Mouse (Mus musculus) ES-CJ7 (cell line): ENCODE measurements around the gene Gm21820.
"Not testable (repeated sequence)": the region's sequence is repeated elsewhere in the genome, so short reads cannot be mapped to it uniquely, and the experiment has no call there.

Experiments
- DNase-seq: peaks from one replicate; pipeline ENCODE4 v3.0.0; 2011; ENCODE audit warnings: low read depth, low spot score

Gene Gm21820

DNA sequence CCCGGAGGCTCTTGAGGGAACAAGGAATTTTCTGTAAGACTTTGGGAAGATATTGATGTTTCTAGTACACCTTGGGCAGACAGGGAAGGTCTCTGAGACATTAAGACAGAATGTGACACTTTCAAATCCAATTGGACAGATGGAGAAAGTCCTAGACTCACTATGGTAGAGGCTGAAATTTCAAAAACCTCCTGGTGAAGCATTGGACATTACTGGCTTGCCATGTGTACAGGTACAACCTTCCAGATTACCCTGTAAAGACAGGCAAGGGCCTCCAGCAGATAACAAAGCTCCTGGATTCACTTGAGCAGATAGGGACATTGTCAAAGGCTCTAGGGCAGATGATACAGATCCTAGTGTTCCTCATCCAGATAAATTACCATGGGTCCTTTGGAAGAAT, at the start of gene Gm21820:
TSS of gene Gm21820 (minus strand) at position 101 of the 400 bp plus-strand sequence.
- not testable (repeated sequence) for DNase-seq
